10 mouse cellular contexts compared by ENCODE assay signal in the genomic region with DNA sequence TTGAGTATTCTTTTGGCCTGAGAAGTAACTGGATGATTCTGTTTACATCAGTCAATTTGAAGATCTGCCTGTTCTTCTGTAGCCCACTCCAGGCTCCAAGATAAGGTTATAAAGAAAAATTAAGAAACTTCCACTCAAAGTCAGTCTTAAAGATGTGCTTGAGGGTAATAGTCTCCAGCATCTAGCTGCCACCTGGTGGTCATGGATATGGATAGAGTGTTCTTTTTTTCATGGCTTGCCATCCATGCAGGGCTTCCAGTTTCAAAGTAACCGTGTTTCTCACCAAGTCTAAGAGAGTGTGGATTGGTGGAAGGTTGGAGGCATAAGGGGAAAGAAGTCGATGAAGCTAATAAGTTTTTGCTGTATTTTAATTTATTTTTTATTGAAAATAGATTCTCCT. TPM values are rescaled to one million over a fixed set of nuclear protein-coding genes. Genes with fewer than 3 reads are reported as not detected.
DNase-seq lines count a peak whose midpoint lies in the region; ATAC-seq and TF ChIP-seq lines count a peak whose summit lies in the region.
"Had no signal": no experiment of that assay in that cellular context is flagged by ENCODE, and none has a peak within 500 bp of the region (broad histone marks: within the 10 kb centered on the region; RNA-seq: fewer than 3 reads in every experiment).

No protein-coding gene starts in this region.

- H3K27ac ChIP-seq in kidney, adult 2 months (ENCODE audit: insufficient read depth, low read depth, low read length), result no peak overlapping the region
- no peak overlapping the region for H3K27ac ChIP-seq in kidney, embryonic 14.5 days (ENCODE audit: low read depth, low read length)
- H3K27ac ChIP-seq in MEL (ENCODE audit: control insufficient read depth, low read depth, low read length), result no peak overlapping the region
- H3K27ac ChIP-seq: hindbrain, embryonic 15.5 days had no signal

- H3K4me3 ChIP-seq in kidney, adult 2 months (ENCODE audit: insufficient read depth, low read depth, low read length), result no peak overlapping the region
- no peak overlapping the region for H3K4me3 ChIP-seq in kidney, embryonic 14.5 days (ENCODE audit: low read length)
- no peak overlapping the region for H3K4me3 ChIP-seq in MEL (ENCODE audit: control insufficient read depth in 1 of 2, insufficient read depth in 1 of 2, low read depth in 2 of 2, low read length in 2 of 2)
- H3K4me3 ChIP-seq: hindbrain, embryonic 15.5 days; megakaryocyte, embryonic 14.5 days had no signal

- peak; percentile 18 for TF ChIP-seq RAD21 in MEL (IDR thresholded peaks at IDR 0.05; ENCODE audit: low read depth, low read length)

- no peaks in the 10 kb centered on the region for H3K79me2 ChIP-seq in MEL (ENCODE audit: control insufficient read depth, insufficient read depth, low read length, poor library complexity)

- no peak overlapping the region for H3K4me2 ChIP-seq in kidney, embryonic 14.5 days (replicated peaks; ENCODE audit: low read depth, low read length)
- H3K4me2 ChIP-seq: hindbrain, embryonic 15.5 days had no signal

- no peaks in the 10 kb centered on the region for H3K27me3 ChIP-seq in kidney, adult 2 months (replicated peaks; ENCODE audit: control insufficient read depth, insufficient read depth, low read length)
- H3K27me3 ChIP-seq in kidney, embryonic 14.5 days (ENCODE audit: control insufficient read depth, insufficient read depth, low read length), result no peaks in the 10 kb centered on the region
- no peaks in the 10 kb centered on the region for H3K27me3 ChIP-seq in MEL (ENCODE audit: control insufficient read depth in 1 of 2, insufficient read depth in 2 of 2, low read length in 2 of 2)

- ATAC-seq in kidney, embryonic 14.5 days (ENCODE audit: low FRiP score, low TSS enrichment), result no peak

- TF ChIP-seq EP300 in MEL (IDR thresholded peaks at IDR 0.05; ENCODE audit: low read depth in 1 of 2, low read length in 2 of 2), result no peak

- no peak for TF ChIP-seq POLR2A in kidney, adult 2 months (IDR thresholded peaks at IDR 0.05; ENCODE audit: low read depth, low read length)
- no peak for TF ChIP-seq POLR2A in MEL (IDR thresholded peaks at IDR 0.05; ENCODE audit: control insufficient read depth in 1 of 2, insufficient read depth in 1 of 2, low read depth in 1 of 2, low read length in 2 of 2, poor library complexity in 1 of 2)

- intact Hi-C loops in gastrocnemius, postnatal 14 days (cut with DNase I; ENCODE audit: low total_unique reads), result loop anchor here (10.0 kb wide), 1 partner anchor 150 kb away; no protein-coding TSS in a partner anchor

- 0 out of 2 replicates have a peak, but pooled peaks have one; percentile 5 for TF ChIP-seq CTCF in kidney, adult 2 months (conservative IDR thresholded peaks at IDR 0.05; ENCODE audit: insufficient read depth, insufficient read length, low read depth, low read length)
- TF ChIP-seq CTCF in MEL (IDR thresholded peaks at IDR 0.05 in 2 of 3, conservative IDR thresholded peaks at IDR 0.05 in 1 of 3; ENCODE audit: control insufficient read depth in 1 of 3, insufficient read depth in 1 of 3, low read depth in 2 of 3, low read length in 3 of 3, poor library complexity in 1 of 3, severe bottlenecking in 1 of 3), result peak in 1 of 3 experiments; percentile 33; a peak in 2 of 6 replicates

- no peaks in the 10 kb centered on the region for H3K4me1 ChIP-seq in kidney, adult 2 months (ENCODE audit: control insufficient read depth, insufficient read depth, low read length)
- H3K4me1 ChIP-seq in kidney, embryonic 14.5 days (ENCODE audit: control insufficient read depth, insufficient read depth, low read length), result no peaks in the 10 kb centered on the region
- H3K4me1 ChIP-seq in MEL (ENCODE audit: control insufficient read depth in 1 of 2, insufficient read depth in 2 of 2, low read length in 2 of 2), result no peaks in the 10 kb centered on the region
- H3K4me1 ChIP-seq: hindbrain, embryonic 15.5 days; megakaryocyte, embryonic 14.5 days had no signal

- DNase-seq in cerebellum, adult 18-20 months, result peak; percentile 6 to 13
- DNase-seq in cerebellum, adult 11 months, result no peak
- peak; percentile 56 for DNase-seq in kidney, adult 2 months
- peak; percentile 5 for DNase-seq in MEL (ENCODE audit: low read depth, low spot score)
- DNase-seq in kidney, postnatal 25 days, result peak; percentile 40 to 68
- DNase-seq in neural tube, embryonic 10.5 days (ENCODE audit: extremely low spot score, low spot score), result no peak
- no peak for DNase-seq in gastrocnemius, postnatal 14 days

- WGBS in kidney, adult 2 months, result 22% methylated on average over 2 of the region's 2 CpGs
- WGBS in kidney, embryonic 14.5 days, result 61% methylated on average over 2 of the region's 2 CpGs

- no peaks in the 10 kb centered on the region for H3K9me3 ChIP-seq in kidney, embryonic 14.5 days (ENCODE audit: control insufficient read depth, low read length)
- H3K9me3 ChIP-seq in MEL (replicated peaks; ENCODE audit: insufficient read depth, low read length), result no peaks in the 10 kb centered on the region
- H3K9me3 ChIP-seq: hindbrain, embryonic 15.5 days; megakaryocyte, embryonic 14.5 days had no signal

- H3K36me3 ChIP-seq in kidney, adult 2 months (ENCODE audit: control insufficient read depth, insufficient read depth, low read length), result no peaks in the 10 kb centered on the region
- no peaks in the 10 kb centered on the region for H3K36me3 ChIP-seq in kidney, embryonic 14.5 days (ENCODE audit: control insufficient read depth, insufficient read depth, low read length)
- H3K36me3 ChIP-seq in MEL (ENCODE audit: control insufficient read depth in 1 of 2, insufficient read depth in 2 of 2, low read length in 2 of 2), result no peaks in the 10 kb centered on the region
- H3K36me3 ChIP-seq: hindbrain, embryonic 15.5 days had no signal

- no peak overlapping the region for H3K9ac ChIP-seq in kidney, embryonic 14.5 days (ENCODE audit: low read depth, low read length)
- no peak overlapping the region for H3K9ac ChIP-seq in MEL (ENCODE audit: control insufficient read depth, low read depth, low read length, poor library complexity, severe bottlenecking)
- H3K9ac ChIP-seq: hindbrain, embryonic 15.5 days had no signal

TF ChIP-seq in MEL, 35 proteins besides CTCF, POLR2A, EP300 and RAD21:
- TF ChIP-seq ZC3H11A (IDR thresholded peaks at IDR 0.05; ENCODE audit: low read depth, low read length) (0 out of 2 replicates have a peak, but pooled peaks have one; percentile 8), HCFC1 (IDR thresholded peaks at IDR 0.05; ENCODE audit: low read depth, low read length) (no peak), SMC3 (IDR thresholded peaks at IDR 0.05; ENCODE audit: low read depth, low read length) (peak; percentile 51), USF2 (IDR thresholded peaks at IDR 0.05; ENCODE audit: borderline replicate concordance in 1 of 2, insufficient read depth in 1 of 2, low read depth in 1 of 2, low read length in 2 of 2) (no peak)

RNA-seq across cellular contexts. Expression of gene Slc16a2, which starts 23.5 kb away (rescaled TPM):
- 172 and 207 TPM in 2 replicates for polyA plus RNA-seq in kidney, adult 2 months (2012; rRNA removed)
- 8.8 and 13.1 TPM in 2 replicates for polyA plus RNA-seq in kidney, embryonic 14.5 days (2014; fragmentation: Nextera tagmentation; extraction: Ambion mirVana)
- total RNA-seq in MEL (2012; rRNA removed), result not detected in 2 replicates
- polyA plus RNA-seq in MEL (2012; ENCODE audit: insufficient read depth in 1 of 2, insufficient read length in 2 of 2, low read depth in 1 of 2, low replicate concordance in 2 of 2, missing spikeins in 1 of 2), result not detected
- total RNA-seq in gastrocnemius, postnatal 14 days (2021), result 1 to 10 TPM; 4.9 to 7.2 TPM

Comparison
In these comparisons a context has a peak if more than half of its experiments do, and no peak if none do; other contexts are left out.
1. DNase-seq: peak in cerebellum, adult 18-20 months (2 of 2), kidney, adult 2 months (single experiment), MEL (single experiment) and kidney, postnatal 25 days (2 of 2); none in cerebellum, adult 11 months (single experiment), neural tube, embryonic 10.5 days (single experiment) and gastrocnemius, postnatal 14 days (single experiment).